Mouse (Mus musculus): ENCODE measurements at regions not wholly inside any gene's neighbourhood (a gene's known extent, or its start where the extent isn't known, plus 50 kb on each side); places are given as distances from the start of the nearest gene placed in this dataset.
A peak's percentile ranks its signal among the peaks of the same experiment; 100 is the strongest.

GRCm38 (mm10) chr9:62186886-62187285 is 64.4 kb upstream of the Glce start:
- no peak overlapping the region for H3K4me3 ChIP-seq
- no peak overlapping the region for H3K27ac ChIP-seq
- TF ChIP-seq CTCF (conservative IDR thresholded peaks at IDR 0.05), result no peak
- no peak for DNase-seq (ENCODE audit: low spot score in 2 of 2)

- no peak for DNase-seq (ENCODE audit: low spot score in 2 of 2)
- no peak for TF ChIP-seq CTCF (conservative IDR thresholded peaks at IDR 0.05)
- Histone ChIP-seq H3K4me3 (no peak overlapping the region), H3K27ac (no peak overlapping the region)
Measured at GRCm38 (mm10) chr9:62185516-62186280, 63.2 kb upstream of the Glce start.

- peak overlapping the region; percentile 87 for H3K27ac ChIP-seq
- no peak for TF ChIP-seq CTCF (conservative IDR thresholded peaks at IDR 0.05)
- H3K4me3 ChIP-seq, result no peak overlapping the region
- DNase-seq (ENCODE audit: low spot score in 2 of 2), result peak; percentile 29 to 32
Measured at GRCm38 (mm10) chr9:62181182-62181830, 58.9 kb upstream of the Glce start.

GRCm38 (mm10) chr9:62180456-62181181 is 58.2 kb upstream of the Glce start:
- no peak for DNase-seq (ENCODE audit: low spot score in 2 of 2)
- no peak for TF ChIP-seq CTCF (conservative IDR thresholded peaks at IDR 0.05)
- Histone ChIP-seq H3K27ac (peak overlapping the region; percentile 87), H3K4me3 (no peak overlapping the region)

GRCm38 (mm10) chr9:62174651-62175050 is 52.2 kb upstream of the Glce start:
- Histone ChIP-seq H3K4me3 (no peak overlapping the region), H3K27ac (no peak overlapping the region)
- DNase-seq (ENCODE audit: low spot score in 2 of 2), result no peak
- no peak for TF ChIP-seq CTCF (conservative IDR thresholded peaks at IDR 0.05)
